Mouse (Mus musculus) hindbrain, embryonic 10.5 days (tissue): ENCODE results near the gene Tac4. TPM values are rescaled to one million over a fixed set of nuclear protein-coding genes. Genes with fewer than 3 reads are reported as not detected.

Experiments used
- DNase-seq: peaks from one replicate; pipeline ENCODE4 v3.0.0-alpha.2; 2017; ENCODE audit warnings: low spot score
- H3K27ac ChIP-seq: fragments of 300-500 bp; sonication (generic); 2 replicates; pipeline ENCODE4 v1.5.1; 2016; ENCODE audit warnings: mild to moderate bottlenecking, moderate library complexity
- H3K27me3 ChIP-seq: fragments of 300-500 bp; sonication (generic); 2 replicates; pipeline ENCODE4 v1.6.1; 2016; ENCODE audit warnings: mild to moderate bottlenecking; ENCODE audit not compliant: poor library complexity, insufficient read depth, severe bottlenecking
- H3K36me3 ChIP-seq: fragments of 300-500 bp; sonication (generic); 2 replicates; pipeline ENCODE4 v1.6.1; 2016; ENCODE audit warnings: mild to moderate bottlenecking, moderate library complexity
- H3K4me1 ChIP-seq: fragments of 300-500 bp; sonication (generic); replicated peaks from 2 replicates; pipeline ENCODE4 v1.6.1; 2016; ENCODE audit warnings: mild to moderate bottlenecking
- H3K4me3 ChIP-seq: fragments of 300-500 bp; sonication (generic); 2 replicates; pipeline ENCODE4 v1.5.1; 2016; ENCODE audit warnings: mild to moderate bottlenecking, moderate library complexity
- H3K9me3 ChIP-seq: fragments of 300-500 bp; sonication (generic); 2 replicates; pipeline ENCODE4 v1.6.1; 2016; ENCODE audit warnings: mild to moderate bottlenecking, moderate library complexity
- WGBS: fragments of 180-500 bp; shearing (Covaris S2); methylation state at CpG from one replicate; pipeline ENCODE4 v1.1.7; 2016; 5-methylcytosine and 5-hydroxymethylcytosine counted together
- polyA plus RNA-seq: library from polyadenylated mRNA; unstranded; fragments of >200 nt; fragmentation: Nextera tagmentation; extraction: Ambion mirVana; gene quantifications from 2 replicates; pipeline ENCODE4 v1.2.1, GENCODE M21; 2016

Gene Tac4
- polyA plus RNA-seq, 1 experiment from 2014 or later, result not detected

DNA sequence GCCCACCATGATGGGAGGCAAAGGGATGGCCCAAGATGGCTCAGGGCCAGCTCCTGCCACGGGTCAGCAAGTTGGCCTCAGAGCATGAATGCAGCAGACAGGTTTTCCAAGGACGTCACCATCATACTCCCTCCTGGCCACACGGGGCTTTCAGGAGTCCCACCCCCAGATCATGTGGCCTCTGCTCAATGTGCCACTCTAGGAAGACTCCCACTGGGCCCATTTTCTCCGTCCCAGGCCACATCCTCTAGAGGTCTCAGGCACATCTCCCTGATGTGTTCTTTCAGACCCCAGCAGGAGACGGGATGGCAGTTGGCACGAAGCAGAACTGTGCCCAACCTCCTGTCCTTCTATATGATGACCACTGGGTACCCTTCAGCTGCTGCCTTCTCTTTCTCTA is 18.7 kb upstream of the Tac4 start:
- Histone ChIP-seq H3K27ac (no peak overlapping the region), H3K9me3 (no peaks in the 10 kb centered on the region), H3K36me3 (no peaks in the 10 kb centered on the region), H3K4me1 (peaks cover 22% of the 10 kb centered on the region), H3K27me3 (peaks cover 16% of the 10 kb centered on the region; the same call in 1 of the 2 replicates), H3K4me3 (no peak overlapping the region)
- WGBS, result 58% methylated on average over 6 of the region's 6 CpGs
- DNase-seq, result no peak

DNA sequence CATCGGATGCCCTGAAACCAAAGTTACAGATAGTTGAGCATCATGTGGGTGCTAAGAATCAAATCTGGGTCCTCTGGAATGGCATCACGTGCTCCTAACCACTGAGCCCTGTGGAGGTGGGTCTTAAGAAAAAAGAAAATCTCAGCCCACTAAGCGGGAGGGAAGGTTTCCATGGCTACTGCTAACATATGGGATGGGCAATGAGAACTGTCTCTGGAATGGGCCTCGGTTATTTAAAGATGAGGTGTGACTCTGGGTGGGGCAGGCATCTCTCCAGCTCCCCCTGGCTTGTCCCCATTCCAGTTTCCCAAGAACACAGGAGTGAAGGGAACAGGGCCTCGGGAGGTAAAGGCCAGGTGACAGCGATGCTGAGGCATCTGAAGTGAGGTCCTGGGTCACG is 15.9 kb upstream of the Tac4 start:
- no peaks in the 10 kb centered on the region for H3K9me3 ChIP-seq
- 74% methylated on average over 7 of the region's 7 CpGs for WGBS
- DNase-seq, result no peak
- H3K27me3 ChIP-seq, result peaks cover 19% of the 10 kb centered on the region; the same call in 1 of the 2 replicates
- H3K36me3 ChIP-seq, result no peaks in the 10 kb centered on the region
- no peak overlapping the region for H3K4me3 ChIP-seq
- peaks cover 19% of the 10 kb centered on the region for H3K4me1 ChIP-seq
- H3K27ac ChIP-seq, result no peak overlapping the region

DNA sequence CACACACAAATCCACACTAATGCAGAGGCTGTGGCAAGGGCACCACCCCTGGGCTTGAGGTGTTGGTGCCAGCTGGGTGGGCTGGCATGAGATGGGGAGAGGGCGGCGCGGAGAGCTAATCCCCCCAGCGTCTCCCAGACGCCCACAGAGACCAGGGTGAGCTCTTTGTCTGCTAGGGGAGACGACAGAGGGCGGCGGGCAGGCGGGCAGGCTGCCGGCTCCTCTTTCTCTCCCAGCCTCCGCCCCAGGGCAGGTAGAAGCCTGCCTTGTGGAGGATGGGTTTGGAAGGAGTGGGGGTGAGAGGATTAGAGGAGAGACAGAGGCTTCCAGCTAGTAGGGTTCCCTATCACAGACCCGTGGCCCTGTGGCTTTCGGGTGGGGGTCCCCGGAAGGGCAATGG is 14.3 kb upstream of the Tac4 start:
- Histone ChIP-seq H3K4me3 (no peak overlapping the region), H3K4me1 (peaks cover 29% of the 10 kb centered on the region), H3K27me3 (peaks cover 24% of the 10 kb centered on the region; the same call in 1 of the 2 replicates), H3K27ac (peak overlapping the region; percentile 62), H3K36me3 (no peaks in the 10 kb centered on the region), H3K9me3 (no peaks in the 10 kb centered on the region)
- 42% methylated on average over 14 of the region's 14 CpGs for WGBS
- DNase-seq, result no peak

DNA sequence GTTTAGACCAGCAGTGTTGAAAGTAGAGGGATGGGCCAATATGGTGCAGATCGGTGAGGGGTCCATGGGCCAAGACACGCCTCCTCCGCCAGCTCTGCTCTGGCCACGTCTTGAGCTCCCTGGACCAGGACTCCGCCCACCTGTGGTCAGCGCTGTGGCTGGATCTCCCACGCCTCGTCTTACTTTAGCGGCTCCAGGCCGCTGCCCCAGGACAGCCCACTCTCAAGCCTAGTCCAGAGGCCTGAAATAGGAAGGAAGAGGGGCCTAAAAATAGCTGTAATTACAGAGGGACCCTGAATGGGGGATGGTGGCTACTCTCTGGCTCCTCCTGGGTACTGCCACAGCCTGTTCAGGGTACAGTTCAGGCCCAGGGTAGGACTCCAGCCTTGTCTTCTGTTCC is 11.2 kb upstream of the Tac4 start:
- WGBS, result 44% methylated on average over 10 of the region's 10 CpGs
- H3K36me3 ChIP-seq, result no peaks in the 10 kb centered on the region
- H3K9me3 ChIP-seq, result no peaks in the 10 kb centered on the region
- peaks cover 24% of the 10 kb centered on the region for H3K4me1 ChIP-seq
- no peak for DNase-seq
- no peak overlapping the region for H3K27ac ChIP-seq
- no peak overlapping the region for H3K4me3 ChIP-seq
- peaks cover 30% of the 10 kb centered on the region for H3K27me3 ChIP-seq

DNA sequence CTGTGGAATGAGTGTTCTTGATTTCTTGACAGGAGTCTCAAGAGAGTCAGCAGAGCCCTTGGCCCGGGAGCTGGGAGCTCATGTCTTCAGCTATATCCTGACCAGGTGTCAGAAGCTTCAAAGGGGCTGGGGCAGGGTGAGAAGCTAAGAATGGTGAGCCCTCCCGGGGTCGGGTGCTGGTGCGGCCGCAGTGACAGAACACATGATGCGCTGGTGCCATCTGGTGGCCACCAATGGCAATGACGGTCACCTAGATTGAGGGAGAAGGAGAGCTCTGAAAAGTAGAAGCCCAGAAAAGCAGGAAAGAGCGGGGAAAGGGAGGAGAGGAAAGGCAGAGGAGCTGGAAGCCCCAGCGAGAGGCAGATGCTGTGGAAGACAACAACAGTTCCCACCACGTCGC is 10.0 kb upstream of the Tac4 start:
- H3K36me3 ChIP-seq, result no peaks in the 10 kb centered on the region
- peaks cover 24% of the 10 kb centered on the region for H3K4me1 ChIP-seq
- peaks cover 31% of the 10 kb centered on the region for H3K27me3 ChIP-seq
- H3K4me3 ChIP-seq, result no peak overlapping the region
- no peak overlapping the region for H3K27ac ChIP-seq
- WGBS, result 5% methylated on average over 11 of the region's 11 CpGs
- peak; percentile 83 for DNase-seq
- H3K9me3 ChIP-seq, result no peaks in the 10 kb centered on the region

DNA sequence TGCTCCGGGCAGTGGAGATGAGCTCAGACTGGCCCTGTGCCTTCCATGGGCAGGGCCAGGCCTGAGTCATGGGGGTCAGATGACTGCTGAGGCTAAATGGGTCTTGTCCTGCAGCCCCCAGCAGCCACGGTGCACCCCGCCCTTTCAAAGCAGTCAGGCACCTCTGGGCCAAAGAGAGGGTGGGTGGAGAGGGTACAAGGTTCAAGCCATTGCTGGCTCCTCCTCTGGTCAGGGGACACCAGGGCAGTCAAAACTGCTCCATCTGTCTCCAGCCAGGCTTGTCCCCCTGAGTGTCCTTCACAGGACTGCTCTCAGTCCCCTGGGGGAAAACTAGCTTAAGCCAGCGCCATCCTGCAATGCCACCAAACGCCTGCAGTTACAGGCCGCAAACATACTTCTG is 9.2 kb upstream of the Tac4 start:
- Histone ChIP-seq H3K27ac (no peak overlapping the region), H3K27me3 (peaks cover 29% of the 10 kb centered on the region), H3K9me3 (no peaks in the 10 kb centered on the region), H3K36me3 (no peaks in the 10 kb centered on the region), H3K4me3 (no peak overlapping the region), H3K4me1 (peaks cover 22% of the 10 kb centered on the region)
- DNase-seq, result no peak
- 81% methylated on average over 6 of the region's 6 CpGs for WGBS

DNA sequence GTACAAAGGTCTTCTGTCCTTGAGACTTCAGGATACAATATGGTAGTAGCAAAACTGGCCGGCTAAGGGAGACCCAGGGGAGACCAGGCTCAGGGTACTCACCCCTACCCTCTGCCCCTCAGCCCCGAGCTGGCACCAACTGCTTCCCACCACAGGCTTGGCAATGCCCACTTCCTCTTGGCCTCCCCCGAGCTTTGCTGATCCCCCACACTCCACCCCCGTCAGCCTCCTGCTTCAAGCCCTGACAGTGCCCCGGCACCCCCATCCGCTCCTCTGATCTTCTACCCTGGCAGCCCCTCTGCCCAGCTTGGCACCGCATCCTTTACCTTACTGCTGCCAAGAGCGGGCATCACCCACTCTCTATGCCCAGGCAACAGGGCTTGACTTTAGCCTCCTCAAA is 7.2 kb upstream of the Tac4 start:
- Histone ChIP-seq H3K36me3 (no peaks in the 10 kb centered on the region), H3K27me3 (peaks cover 35% of the 10 kb centered on the region), H3K4me1 (peaks cover 30% of the 10 kb centered on the region), H3K27ac (no peak overlapping the region), H3K9me3 (no peaks in the 10 kb centered on the region), H3K4me3 (no peak overlapping the region)
- WGBS, result 85% methylated on average over 8 of the region's 8 CpGs
- no peak for DNase-seq

DNA sequence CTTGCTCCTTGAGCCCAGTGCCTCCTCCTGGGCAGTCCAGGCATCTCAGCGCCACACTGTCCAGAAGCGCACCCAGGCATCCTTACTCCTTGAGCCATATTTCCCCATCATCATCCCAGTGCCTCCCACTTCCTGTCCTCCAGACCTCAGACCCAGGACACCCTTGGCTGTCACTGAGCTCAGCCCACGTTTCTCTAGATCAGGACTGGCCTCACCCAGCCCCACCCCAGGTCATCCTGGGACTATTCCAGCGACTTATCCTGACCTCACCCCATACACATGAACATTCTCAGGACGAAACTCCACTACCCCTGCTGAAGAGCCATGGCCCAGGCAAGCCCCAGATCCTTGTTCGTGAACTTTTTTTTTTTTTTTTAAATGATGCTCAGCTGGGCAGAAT is 5.6 kb upstream of the Tac4 start:
- WGBS, result 78% methylated on average over 6 of the region's 6 CpGs
- no peaks in the 10 kb centered on the region for H3K9me3 ChIP-seq

DNA sequence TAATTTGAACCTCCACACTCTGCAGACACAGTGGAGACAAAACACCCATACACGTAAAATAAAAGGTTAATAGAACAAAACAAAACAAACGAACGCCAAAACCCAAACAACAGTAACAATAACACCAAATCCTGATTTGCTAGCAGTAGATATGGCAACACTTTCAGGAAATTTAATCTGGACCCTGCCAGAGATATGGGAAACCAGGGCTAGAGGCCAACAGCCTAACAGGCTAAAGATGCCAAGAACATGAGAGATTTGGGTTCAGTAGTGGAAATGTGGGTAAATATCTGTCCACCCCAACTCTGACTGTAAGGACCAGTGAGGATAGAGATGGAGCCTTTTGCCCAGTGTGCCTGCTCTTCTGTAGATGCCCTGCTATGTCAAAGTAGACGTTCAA is 3.4 kb upstream of the Tac4 start:
- WGBS, result 55% methylated on average over 4 of the region's 4 CpGs
- Histone ChIP-seq H3K27ac (no peak overlapping the region), H3K9me3 (no peaks in the 10 kb centered on the region), H3K36me3 (no peaks in the 10 kb centered on the region), H3K4me1 (peaks cover 20% of the 10 kb centered on the region), H3K4me3 (0 out of 2 replicates have a peak overlapping the region, but pooled peaks have one; percentile 62), H3K27me3 (peaks cover 42% of the 10 kb centered on the region)
- DNase-seq, result no peak

More for the DNA sequence above, 5.6 kb upstream of the Tac4 start:
- Histone ChIP-seq H3K4me3 (no peak overlapping the region), H3K36me3 (no peaks in the 10 kb centered on the region), H3K27me3 (peaks cover 37% of the 10 kb centered on the region), H3K4me1 (peaks cover 29% of the 10 kb centered on the region), H3K27ac (no peak overlapping the region)
- DNase-seq, result no peak

DNA sequence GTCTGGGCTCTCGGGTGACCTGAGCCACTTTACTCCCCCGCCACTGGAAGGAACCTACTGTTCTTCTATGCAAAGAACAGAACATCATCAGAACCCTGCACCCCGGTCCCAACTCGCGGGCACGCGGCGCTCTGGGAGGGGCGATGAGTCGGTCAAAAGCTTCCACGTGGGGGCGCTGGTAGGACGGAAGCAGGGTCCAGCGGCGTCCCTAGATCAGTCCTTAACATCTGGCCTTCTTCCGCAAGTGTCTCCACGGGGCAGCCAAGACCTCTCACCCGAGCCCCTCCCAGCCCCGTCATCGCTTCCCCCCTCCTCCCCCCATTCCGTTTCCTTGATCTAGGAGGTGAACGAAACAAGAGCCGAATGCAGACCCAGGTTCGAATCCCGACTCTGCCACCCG is 2.8 kb upstream of the Tac4 start:
- 2% methylated on average over 26 of the region's 26 CpGs for WGBS
- peaks cover 23% of the 10 kb centered on the region for H3K4me1 ChIP-seq

DNA sequence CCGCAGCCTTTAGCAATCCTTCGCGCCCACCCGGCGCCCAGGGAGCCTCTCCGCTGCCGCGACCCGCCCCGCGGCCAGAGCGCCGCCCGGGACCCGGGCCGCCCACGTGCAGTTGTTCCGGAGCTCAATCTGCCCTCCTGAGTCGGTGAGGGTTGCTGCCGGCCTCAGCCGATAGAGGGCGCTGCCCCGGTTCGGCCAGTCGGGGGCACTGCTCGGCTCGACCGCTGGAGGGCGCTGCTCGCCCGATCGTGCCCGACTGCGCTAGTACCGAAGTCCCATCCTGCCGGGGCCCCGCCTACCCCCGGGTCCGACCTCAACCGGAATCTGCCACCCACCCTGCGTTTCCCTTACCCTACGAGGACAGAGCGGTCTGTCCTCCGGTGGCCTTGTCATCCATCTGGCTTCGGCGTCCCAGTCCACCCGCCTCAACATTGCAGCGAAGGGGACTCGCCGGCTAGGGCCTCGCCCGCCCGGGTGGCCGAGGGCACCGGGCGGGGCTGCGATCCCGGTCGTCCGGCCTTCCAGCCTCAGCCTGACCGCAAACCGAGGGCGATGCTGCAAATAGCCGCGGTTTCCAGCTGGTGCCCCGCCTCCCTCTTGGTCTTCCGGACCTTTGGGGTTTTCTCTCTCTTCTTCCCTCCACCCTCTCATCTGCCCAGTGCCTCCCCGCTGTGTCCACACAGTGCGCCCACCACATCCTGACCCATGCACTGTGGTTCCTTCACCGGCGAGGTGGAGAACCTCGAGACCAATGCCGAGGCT is 2.1 kb upstream of the Tac4 start:
- Histone ChIP-seq H3K27ac (peak overlapping the region; percentile 87), H3K9me3 (no peaks in the 10 kb centered on the region)

More for the DNA sequence above, 2.8 kb upstream of the Tac4 start:
- peaks cover 42% of the 10 kb centered on the region for H3K27me3 ChIP-seq
- no peaks in the 10 kb centered on the region for H3K9me3 ChIP-seq
- H3K36me3 ChIP-seq, result no peaks in the 10 kb centered on the region
- H3K27ac ChIP-seq, result peak overlapping the region; percentile 87
- peak; percentile 83 for DNase-seq
- peak overlapping the region; percentile 62 for H3K4me3 ChIP-seq

DNA sequence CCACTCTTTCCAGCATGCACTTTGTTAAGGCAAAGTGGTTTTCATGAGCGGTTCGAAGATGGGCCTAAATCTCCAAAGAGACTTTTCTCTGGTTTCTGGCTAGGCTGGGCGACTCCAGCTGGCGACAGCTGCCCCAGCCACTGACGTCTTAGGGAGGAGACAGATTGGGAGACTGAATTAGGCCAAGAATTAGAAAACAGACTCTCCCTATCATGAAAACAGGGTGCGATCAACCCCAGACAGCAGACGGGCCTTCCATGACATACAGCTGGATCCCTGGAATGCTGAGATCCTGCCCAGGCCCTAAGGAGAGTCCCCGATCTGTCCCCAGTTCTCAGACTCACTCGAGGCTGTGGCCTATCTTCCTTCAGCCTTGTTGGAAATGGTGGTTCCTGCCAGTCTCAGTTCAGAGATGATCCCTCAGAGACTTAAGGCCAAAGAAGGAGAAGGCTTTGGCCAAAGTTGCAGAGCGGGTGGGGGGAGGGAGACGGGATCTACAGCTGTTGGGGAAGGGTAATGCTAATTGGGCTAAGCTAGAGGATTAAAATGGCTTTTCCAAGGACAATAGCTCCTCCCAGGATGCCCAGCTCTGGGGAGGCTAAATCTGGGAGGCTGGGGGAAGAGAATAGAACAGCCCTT is 2.6 kb downstream of the Tac4 start:
- H3K36me3 ChIP-seq, result peaks cover 14% of the 10 kb centered on the region
- H3K4me3 ChIP-seq, result no peak overlapping the region

More for the DNA sequence above, 2.1 kb upstream of the Tac4 start:
- peak; percentile 93 for DNase-seq
- no peaks in the 10 kb centered on the region for H3K36me3 ChIP-seq
- under 1% methylated on average over 73 of the region's 73 CpGs for WGBS
- peaks cover 37% of the 10 kb centered on the region for H3K27me3 ChIP-seq
- H3K4me1 ChIP-seq, result peaks cover 31% of the 10 kb centered on the region
- H3K4me3 ChIP-seq, result peak overlapping the region; percentile 62

DNA sequence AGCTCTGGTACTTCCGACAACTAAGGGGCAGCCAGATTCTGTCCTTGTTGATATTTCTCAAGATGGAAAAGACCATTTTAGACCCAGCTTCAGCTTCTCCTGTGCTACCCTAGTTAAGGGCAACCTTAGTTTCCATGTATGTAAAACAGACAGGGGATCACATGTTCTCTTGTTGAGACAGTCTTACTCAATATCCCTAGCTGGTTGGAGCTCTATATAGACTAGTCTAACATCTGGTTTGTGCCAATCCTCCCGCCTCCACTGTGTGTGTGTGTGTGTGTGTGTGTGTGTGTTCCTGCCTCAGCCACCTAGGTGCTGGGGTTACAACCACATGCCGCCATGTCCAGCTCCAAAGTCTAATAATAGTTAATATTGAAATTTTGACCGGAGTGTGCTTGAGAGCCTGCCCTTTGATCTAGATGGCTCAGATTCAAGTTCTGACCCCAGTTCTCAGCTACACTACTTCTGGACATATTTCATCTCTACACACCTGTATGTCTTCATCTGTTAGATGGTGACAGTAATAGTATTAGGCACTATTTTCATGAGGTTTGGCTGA is 3.2 kb downstream of the Tac4 start:
- Histone ChIP-seq H3K36me3 (peaks cover 20% of the 10 kb centered on the region), H3K27me3 (peaks cover 16% of the 10 kb centered on the region), H3K4me1 (peaks cover 31% of the 10 kb centered on the region), H3K9me3 (no peaks in the 10 kb centered on the region), H3K4me3 (no peak overlapping the region), H3K27ac (no peak overlapping the region)
- 73% methylated on average over 4 of the region's 4 CpGs for WGBS
- DNase-seq, result no peak

More for the DNA sequence above, 2.6 kb downstream of the Tac4 start:
- Histone ChIP-seq H3K27ac (peak overlapping the region; percentile 53), H3K9me3 (no peaks in the 10 kb centered on the region), H3K27me3 (peaks cover 16% of the 10 kb centered on the region), H3K4me1 (peaks cover 37% of the 10 kb centered on the region)
- WGBS, result 15% methylated on average over 11 of the region's 11 CpGs
- no peak for DNase-seq
